Mouse (Mus musculus) adrenal gland, adult (tissue): ENCODE measurements around the gene Trim66.

Experiments used
- DNase-seq, 2 experiments: peaks; one replicate each; pipeline ENCODE4 v3.0.0; 2022 to 2023; ENCODE audit warnings: low spot score in 1 of 2; ENCODE audit not compliant: inconsistent age in 2 of 2

Gene Trim66

GRCm38 (mm10) chr7:109523304-109523703 lies 15.4 kb upstream of the Trim66 start:
- DNase-seq, result no peak

GRCm38 (mm10) chr7:109522084-109522483 lies 14.2 kb upstream of the Trim66 start:
- DNase-seq, result no peak

- peak; percentile 35 to 72 for DNase-seq
Measured at GRCm38 (mm10) chr7:109519936-109520335, 12.0 kb upstream of the Trim66 start.

GRCm38 (mm10) chr7:109518838-109519696 lies 11.1 kb upstream of the Trim66 start, which contains the start of gene Rpl27a:
Rpl27a (plus strand) TSS chr7:109519147.
- DNase-seq, result peak; percentile 99

GRCm38 (mm10) chr7:109518036-109518681 lies 10.2 kb upstream of the Trim66 start:
- peak in 1 of 2 experiments; percentile 19 for DNase-seq

- peak; percentile 12 to 60 for DNase-seq
Measured at GRCm38 (mm10) chr7:109516500-109516899, 8.6 kb upstream of the Trim66 start.

- DNase-seq, result no peak
Measured at GRCm38 (mm10) chr7:109511838-109512237, 3.9 kb upstream of the Trim66 start.

- DNase-seq, result no peak
Measured at GRCm38 (mm10) chr7:109510799-109511198, 2.9 kb upstream of the Trim66 start.

- no peak for DNase-seq
Measured at GRCm38 (mm10) chr7:109507572-109507971, 362 bp downstream of the Trim66 start.

GRCm38 (mm10) chr7:109507119-109507518 lies 815 bp downstream of the Trim66 start:
- peak in 1 of 2 experiments; percentile 22 for DNase-seq

- DNase-seq, result no peak
Measured at GRCm38 (mm10) chr7:109497507-109497906, 10.4 kb downstream of the Trim66 start.

- DNase-seq, result peak in 1 of 2 experiments; percentile 52
Measured at GRCm38 (mm10) chr7:109493319-109494316, 14.3 kb downstream of the Trim66 start.

GRCm38 (mm10) chr7:109492616-109493318 lies 15.2 kb downstream of the Trim66 start:
- DNase-seq, result no peak

- DNase-seq, result no peak
Measured at GRCm38 (mm10) chr7:109484221-109484620, 23.7 kb downstream of the Trim66 start.

- peak; percentile 36 to 62 for DNase-seq
Measured at GRCm38 (mm10) chr7:109480765-109481197, 27.2 kb downstream of the Trim66 start.

GRCm38 (mm10) chr7:109477926-109478325 lies 30.0 kb downstream of the Trim66 start:
- DNase-seq, result peak in 1 of 2 experiments; percentile 58

- DNase-seq, result no peak
Measured at GRCm38 (mm10) chr7:109470700-109471099, 37.2 kb downstream of the Trim66 start.

GRCm38 (mm10) chr7:109468262-109468701 lies 39.7 kb downstream of the Trim66 start:
- DNase-seq, result no peak

- no peak for DNase-seq
Measured at GRCm38 (mm10) chr7:109467591-109467990, 40.3 kb downstream of the Trim66 start.

GRCm38 (mm10) chr7:109460698-109461097 lies 47.2 kb downstream of the Trim66 start:
- no peak for DNase-seq
